Mouse (Mus musculus) T-helper 2 cell (primary cell): ENCODE measurements around the gene Frat1.

Source experiments
- in situ Hi-C: fragments of 300-600 bp; cut with MboI, MseI; formaldehyde crosslinking; loops from one replicate; pipeline ENCODE4 v1.15.1; 2025; ENCODE audit warnings: high pct_unique_total_duplicates

Frat1 gene

GRCm38 (mm10) chr19:41829381-41830105 lies at the start of gene Frat1:
TSS of gene Frat1 (plus strand) at chr19:41829970.
- in situ Hi-C loops: no loop called here

GRCm38 (mm10) chr19:41786896-41787295 lies 42.9 kb upstream of the Frat1 start:
- in situ Hi-C loops: loop anchor here (10.0 kb wide), 1 partner anchor 62 kb away; no protein-coding TSS in a partner anchor

DNA sequence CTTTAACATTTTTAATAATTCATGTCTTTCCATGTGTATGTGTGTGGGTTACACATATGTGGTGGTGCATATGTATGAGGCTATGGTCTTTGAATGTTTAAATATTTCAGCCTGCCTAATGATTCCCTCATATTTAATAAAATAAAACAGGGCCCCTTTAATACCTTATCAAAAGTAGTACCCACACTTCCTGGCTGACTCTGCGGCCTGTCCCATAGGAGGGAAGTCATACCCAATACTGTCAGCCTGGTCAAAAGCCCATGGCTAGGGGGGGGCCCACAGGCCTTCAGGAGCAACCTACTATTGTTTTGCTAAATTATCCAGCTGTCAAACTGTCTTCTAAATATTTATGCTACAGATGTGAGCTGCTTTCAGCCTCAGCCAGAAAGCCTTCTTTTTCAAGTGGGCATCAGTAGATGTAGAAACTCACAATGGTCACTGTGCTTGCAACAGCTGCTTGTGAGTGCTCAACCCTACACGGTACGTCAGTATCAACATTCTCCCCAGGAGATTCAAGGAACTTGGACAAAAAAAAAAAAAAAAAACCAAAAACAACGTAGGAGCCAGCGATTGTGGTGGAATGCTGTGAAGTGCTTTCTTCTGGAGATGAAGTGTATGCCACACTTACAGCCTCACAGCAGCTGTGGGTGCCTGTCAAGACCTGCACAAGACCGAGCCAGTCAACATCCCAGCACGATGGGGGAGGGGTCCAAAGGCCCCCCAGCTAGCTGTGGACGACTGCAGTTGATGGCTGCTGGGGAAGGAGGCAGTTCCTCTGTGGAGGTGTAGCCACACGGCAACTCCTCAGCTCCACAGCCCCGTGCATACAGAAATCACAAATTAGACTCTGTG lies 40.4 kb upstream of the Frat1 start:
- in situ Hi-C loops: loop anchor here (10.0 kb wide), 1 partner anchor 65 kb away; no protein-coding TSS in a partner anchor

DNA sequence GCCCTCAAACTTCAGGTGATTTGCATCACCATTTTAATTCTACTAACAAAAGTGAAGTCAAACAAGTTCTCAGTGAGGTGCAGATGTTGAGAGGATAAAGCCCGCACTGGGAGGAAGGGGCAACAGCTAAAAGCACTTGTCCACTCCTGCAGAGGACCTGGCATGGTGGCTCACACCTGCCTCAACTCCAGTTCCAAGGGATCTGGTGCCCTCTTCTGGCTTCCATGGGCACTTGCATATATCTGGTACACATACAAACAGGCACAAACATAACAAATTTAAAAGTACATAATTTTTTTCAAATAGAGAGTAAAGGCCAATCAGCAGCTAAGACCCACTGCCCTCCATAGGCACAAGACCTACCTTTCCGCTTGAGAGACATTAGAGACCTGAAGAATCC lies 38.4 kb upstream of the Frat1 start:
- in situ Hi-C loops: no loop called here

DNA sequence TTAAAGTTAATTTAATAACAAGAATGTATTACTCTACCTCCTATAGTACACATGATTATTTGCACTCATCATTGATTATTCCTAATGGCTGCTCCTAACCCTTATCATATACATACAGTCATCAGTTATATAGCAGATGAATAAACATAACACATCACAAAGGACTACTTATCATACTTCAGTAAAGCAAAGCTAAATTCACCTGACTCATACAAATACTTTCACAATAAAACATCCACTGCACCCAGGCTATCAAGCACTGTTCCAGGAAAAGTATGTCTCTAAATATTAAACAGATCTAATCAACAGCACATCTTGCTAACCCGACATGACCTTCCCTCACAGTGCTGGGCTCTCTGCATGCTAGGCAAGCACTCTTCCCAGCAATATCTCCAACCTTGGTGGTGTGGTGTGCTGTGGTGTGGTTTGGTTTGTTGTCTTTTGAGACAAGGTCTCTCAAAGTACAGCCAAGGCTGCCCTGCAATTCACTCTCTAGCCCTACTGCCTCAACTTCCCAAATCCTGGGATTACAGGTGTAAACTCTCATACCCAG lies 36.8 kb upstream of the Frat1 start:
- in situ Hi-C loops: no loop called here

DNA sequence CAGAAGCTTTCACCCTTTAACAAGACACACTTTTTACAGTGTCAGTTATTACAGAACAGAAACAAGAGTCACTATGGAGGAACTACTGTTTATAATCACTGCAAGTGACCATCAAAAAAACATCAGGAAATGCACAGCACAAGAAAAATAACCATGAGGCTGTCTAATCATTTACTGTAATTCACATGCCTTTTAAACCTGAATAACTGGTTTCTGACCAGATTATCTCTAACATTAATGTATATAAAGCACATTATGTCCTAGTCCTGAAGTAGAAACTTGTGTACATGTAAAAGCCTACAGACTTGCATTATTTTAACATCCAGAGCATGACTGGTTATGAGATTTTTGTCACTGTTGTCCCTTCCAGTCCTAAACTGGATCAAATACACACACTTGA lies 35.8 kb upstream of the Frat1 start:
- in situ Hi-C loops: no loop called here

GRCm38 (mm10) chr19:41794901-41795300 lies 34.9 kb upstream of the Frat1 start:
- in situ Hi-C loops: no loop called here

DNA sequence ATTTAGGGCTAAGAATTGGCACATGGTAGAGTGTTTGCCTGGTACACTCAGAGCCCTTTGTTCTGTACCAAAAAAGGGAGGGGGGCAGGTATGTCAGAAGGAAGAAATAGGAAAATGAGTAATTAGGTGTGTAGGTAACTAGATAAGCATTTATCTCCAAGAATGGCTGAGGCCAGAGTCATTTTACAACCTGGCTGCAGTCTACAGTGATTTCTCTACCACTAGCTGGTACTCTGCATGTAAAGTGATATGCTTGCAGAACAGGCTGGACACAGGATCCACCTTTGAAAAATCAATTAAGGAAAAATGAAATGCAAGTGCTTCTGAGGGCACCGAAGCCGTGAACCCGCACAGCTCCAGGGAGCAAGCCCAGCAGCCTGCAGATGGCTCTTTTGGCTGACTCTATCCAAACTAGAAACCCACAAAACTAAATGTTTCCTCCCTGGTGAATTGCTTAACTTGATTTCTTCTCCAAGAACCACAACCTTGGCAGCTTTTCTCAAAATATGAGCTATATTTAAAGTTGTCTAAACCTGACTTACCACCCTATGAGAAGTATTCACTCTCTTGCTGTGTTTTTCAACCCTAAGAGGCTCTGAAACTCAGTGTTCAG lies 33.5 kb upstream of the Frat1 start:
- in situ Hi-C loops: no loop called here

DNA sequence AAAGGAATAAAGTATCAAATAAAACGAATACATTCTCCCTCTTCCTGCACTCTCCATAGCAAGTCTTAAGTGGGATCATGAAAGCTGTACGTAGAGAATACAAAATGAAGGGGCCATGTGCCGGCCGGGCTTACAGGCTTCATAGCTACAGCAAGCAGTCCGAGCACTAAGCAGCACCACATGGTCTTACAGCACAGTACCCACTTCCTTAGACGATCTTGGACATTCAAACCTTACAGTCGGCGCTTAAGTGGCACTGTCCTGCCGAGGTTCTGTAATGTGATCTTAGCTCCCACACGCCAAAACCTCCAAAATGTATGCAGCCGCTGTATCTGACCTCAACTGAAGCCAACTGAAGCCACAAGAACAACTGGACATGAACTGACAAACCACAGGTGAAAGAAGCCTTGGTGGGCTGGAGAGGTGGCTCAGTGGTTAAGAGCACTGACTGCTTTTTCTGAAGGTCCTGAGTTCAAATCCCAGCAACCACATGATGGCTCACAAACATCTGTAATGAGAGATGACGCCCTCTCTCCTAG lies 32.9 kb upstream of the Frat1 start:
- in situ Hi-C loops: no loop called here

DNA sequence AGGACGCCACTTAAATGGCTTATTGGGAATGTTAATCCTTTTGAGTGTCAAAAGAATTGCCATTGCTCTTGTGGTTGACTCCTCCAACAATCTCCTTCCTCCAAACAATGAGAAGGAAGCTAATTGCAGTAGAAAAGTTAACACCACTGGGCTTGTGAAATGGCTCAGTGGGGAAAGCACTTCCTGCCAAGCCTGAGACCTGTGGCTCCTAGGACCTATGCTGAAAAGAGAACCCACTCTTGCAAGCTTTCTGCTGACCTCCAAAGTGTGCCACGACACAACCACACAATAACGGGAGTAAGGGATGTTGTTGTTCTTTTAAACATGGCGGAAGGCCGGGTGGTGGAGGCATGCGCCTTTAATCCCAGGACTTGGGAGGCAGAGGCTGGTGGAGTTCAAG lies 32.2 kb upstream of the Frat1 start:
- in situ Hi-C loops: no loop called here

DNA sequence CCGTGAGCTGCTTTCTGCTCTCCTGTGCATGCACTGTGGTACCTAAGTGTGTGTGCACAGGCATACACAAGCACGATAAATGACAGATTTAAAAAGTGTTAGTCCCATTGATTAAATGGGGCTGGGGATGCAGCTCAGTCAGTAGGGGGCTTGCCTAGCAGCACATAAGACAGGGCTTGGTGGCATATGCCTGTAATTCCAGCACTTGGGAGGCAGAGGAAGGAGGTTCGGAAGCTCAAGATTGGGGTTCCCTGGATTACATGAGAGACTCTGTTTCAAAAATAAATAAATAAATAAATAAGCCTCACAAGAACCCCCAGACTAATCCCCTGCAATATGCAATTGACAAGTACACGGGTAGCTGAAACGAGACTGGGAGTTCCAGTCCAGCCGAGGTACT lies 29.3 kb upstream of the Frat1 start:
- in situ Hi-C loops: no loop called here

GRCm38 (mm10) chr19:41800986-41801741 lies 28.6 kb upstream of the Frat1 start:
- in situ Hi-C loops: no loop called here

DNA sequence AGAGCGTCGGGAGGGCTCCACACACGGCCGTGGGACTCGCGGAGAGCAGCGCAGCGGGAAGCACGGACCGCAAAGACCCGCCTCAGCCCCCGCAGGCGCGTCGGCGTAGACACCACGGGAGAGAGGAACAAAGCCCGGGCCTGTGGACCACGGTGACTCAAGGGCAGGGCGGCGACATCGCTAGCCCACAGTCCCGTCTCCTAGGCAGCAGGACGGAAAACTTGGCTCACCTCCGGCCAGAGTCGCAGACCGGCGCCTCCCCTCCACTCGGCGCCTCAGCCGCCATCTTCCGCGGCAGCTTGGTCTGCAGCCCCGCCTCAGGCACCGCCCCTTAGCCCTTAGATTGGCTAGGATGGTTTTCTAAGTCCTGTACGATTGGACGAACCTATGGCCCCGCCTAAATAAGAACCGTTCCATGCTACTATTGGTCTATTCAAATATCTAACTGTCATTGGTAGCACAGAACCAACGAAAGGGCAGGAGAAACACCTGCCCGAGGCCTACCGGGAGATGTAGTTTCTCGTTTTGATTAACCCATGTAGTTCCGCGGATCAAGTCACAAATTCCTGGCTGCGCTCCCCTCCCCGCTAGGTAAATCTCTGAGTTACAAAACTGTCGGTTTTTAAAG lies 27.9 kb upstream of the Frat1 start, which contains the start of gene Arhgap19:
Gene Arhgap19, minus strand, starts transcription at position 306 of the 628 bp plus-strand sequence.
- in situ Hi-C loops: no loop called here

DNA sequence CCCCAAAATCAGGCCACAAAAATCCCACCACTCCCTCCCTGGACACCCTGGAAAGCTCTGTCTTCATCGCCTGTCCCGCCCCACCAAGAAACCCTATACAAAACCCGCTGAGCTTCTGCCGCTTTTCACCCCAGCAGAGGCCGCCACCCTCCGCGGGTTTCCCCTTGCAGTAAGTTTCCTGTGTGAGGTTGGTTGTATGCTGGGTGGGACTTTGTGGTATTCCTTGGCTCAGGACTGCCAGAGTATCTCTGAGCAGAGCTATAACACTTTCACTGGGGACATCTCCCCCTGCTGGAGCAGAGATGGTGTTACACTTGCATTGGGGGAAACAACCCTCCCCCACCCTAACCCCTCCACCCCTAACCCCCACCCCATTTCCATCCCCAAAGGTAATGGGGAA lies 26.4 kb upstream of the Frat1 start:
- in situ Hi-C loops: no loop called here

DNA sequence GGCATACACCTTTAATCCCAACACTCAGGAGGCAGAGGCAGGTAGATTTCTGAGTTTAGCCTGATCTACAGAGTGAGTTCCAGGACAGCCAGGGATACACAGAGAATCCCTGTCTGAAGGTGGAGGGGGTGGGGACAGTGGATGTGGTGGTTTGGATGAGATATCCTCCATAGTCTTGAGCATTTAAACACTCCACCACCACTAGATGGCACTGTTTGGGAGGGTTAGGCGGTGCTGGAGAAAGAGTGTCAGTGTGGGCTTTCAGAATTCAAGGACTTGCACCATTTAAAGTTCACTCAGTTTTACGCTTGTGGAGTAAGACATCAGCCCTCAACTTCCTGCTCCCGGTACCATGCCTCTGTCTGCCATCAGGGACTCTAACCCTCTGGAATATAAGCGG lies 23.9 kb upstream of the Frat1 start:
- in situ Hi-C loops: loop anchor here (5.0 kb wide), 1 partner anchor 81 kb away; no protein-coding TSS in a partner anchor

DNA sequence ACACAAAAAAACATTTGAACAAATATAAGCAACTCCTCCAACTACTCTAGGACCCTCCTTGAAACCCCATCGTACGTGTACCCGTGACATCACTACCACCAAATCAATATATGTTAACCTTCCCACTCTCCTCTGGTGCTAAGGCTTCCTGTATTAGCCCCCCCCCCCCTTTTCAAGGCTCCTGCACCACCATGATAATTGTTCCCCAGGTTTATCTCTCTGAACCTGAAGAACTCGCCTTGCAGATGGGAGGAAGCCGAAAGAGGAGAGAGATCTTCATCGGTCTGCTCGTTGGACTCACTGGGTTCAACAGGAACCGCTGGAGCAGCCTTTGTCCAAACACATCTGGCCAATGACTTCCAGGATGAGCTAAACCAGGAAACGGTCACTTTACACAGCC lies 22.3 kb upstream of the Frat1 start:
- in situ Hi-C loops: loop anchor here (5.0 kb wide), 1 partner anchor 80 kb away; no protein-coding TSS in a partner anchor

GRCm38 (mm10) chr19:41808104-41808634 lies 21.6 kb upstream of the Frat1 start:
- in situ Hi-C loops: loop anchor here (5.0 kb wide), 1 partner anchor 79 kb away; no protein-coding TSS in a partner anchor

DNA sequence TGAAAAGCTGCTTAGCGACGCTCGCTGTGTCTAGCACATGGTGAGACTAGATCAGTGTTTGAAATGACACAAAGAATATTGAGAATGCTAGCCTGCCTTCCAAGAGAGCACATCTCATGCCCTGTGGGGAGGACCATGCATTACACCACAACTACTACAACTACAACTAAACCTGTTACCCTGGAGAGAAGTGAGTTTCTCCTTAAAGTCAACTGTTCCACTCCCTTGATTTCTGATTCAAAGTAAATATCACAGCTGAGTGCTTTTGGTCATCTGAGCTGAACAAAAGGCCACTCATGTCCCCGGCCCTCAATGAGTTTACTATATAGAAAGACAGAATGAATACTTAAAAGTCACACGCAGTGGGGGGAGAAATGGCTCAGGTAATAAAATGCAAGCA lies 19.7 kb upstream of the Frat1 start:
- in situ Hi-C loops: no loop called here

DNA sequence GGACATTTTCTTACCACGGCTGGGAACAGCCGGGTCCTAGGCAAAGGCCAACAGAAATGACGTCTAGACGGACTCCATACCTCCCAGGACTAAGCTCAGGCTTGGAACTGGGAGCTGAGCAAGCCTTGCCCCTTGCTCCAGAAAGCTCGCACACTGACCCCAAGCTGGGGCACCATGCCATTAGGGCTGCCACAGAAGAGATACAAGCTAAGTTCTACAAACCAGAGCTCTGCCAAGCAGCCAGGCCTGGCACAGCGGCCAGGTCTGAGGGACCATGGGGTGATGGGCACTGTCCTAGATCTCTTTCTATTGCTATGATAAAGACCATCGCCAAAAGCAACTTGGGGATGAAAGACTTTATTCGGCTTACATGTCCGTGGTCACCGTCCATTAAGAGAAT lies 17.2 kb upstream of the Frat1 start:
- in situ Hi-C loops: no loop called here

GRCm38 (mm10) chr19:41813374-41813773 lies 16.4 kb upstream of the Frat1 start:
- in situ Hi-C loops: no loop called here
